Mouse (Mus musculus) lung, postnatal 14 days (tissue): ENCODE data around the gene Arhgap42.
A peak's percentile ranks its signal among the peaks of the same experiment; 100 is the strongest.

Experiments used
- DNase-seq: peaks from one replicate; pipeline ENCODE4 v3.0.0; 2021

Arhgap42 gene

DNA sequence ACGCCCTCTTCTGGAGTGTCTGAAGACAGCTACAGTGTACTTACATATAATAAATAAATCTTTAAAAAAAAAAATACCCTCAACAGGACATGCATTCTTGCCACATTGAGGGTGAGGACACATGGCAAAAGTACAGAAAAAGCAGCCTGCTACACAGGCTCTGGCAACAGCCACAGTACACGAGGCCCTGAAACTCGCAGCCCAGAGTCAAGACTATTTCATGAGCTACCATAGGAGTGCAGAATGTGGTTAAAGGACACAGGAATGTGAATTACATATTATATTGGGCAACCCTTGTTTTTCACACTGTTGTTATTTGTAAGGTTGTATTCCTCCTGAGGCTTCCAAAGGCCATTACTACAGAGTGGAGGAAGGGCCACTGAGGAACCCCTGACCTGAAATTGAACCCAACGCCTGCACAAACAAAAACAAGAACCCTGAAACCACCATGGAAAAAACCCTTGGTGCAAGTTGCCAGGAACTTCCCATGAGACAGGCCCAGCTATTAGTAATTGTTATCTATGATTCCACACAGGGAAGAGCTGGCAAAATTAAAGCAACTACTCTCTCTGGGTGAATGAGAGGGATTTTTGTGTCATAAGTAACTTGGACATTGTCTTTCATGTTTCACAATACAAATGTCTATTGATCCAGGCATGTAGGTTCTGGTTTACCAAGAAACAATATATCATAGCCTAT is 109.8 kb downstream of the Arhgap42 start:
- no peak for DNase-seq

DNA sequence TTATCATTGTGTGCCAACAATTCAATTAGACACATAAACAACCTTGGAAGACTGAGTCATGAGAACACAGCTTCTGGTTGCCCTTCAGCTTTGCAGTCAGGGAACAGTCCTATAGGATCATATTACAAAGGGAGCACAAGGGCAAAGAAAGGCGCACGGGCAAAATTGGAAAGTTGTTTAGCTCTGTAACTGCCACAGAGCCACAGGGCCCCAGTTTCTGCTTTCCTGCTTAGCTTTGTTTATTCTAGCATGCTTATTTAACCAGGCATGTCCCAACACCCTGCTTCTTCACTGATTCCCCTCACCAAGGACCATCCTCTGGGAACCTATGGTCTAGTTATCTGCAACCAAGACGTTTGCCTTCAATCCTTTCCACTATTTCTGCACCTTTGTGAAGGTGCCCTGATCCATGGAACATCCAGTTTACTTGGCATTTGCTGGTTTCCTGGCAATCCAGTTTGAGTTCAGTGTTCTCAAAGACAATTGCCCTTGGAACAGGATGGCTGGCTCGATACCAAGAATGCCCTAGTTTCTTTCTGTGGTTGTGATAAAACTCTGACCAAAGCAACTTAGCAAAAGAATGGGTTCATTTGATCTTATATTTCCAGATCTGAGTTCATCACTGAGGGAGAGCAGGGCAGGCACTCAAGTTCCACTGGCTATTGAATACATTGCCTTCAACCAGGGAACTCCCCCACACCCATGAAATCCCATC is 111.7 kb downstream of the Arhgap42 start:
- no peak for DNase-seq

GRCm38 (mm10) chr9:9124156-9124555 is 114.7 kb downstream of the Arhgap42 start:
- no peak for DNase-seq

DNA sequence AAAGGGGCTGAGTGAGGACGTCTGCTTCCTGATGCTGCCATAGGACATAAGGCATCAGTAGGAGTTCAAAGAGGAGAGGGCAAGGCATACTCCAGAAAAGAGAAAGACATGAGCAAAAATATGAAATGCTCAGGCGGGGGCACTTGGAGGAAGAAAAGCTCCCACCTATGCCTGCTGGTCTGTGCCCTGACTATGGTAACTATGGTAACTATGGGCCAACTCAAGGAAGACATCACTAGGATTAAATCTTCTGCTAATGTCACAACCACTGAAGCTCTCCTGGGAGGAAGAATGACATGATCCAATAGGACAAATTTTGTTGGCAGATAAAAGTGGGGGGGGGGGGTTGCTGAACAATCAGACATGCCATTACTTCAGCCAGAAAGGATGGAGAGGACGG is 124.6 kb downstream of the Arhgap42 start:
- no peak for DNase-seq

GRCm38 (mm10) chr9:9113847-9114246 is 125.1 kb downstream of the Arhgap42 start:
- no peak for DNase-seq

GRCm38 (mm10) chr9:9112921-9113320 is 126.0 kb downstream of the Arhgap42 start:
- no peak for DNase-seq

GRCm38 (mm10) chr9:9107697-9108096 is 131.2 kb downstream of the Arhgap42 start:
- DNase-seq = no peak

DNA sequence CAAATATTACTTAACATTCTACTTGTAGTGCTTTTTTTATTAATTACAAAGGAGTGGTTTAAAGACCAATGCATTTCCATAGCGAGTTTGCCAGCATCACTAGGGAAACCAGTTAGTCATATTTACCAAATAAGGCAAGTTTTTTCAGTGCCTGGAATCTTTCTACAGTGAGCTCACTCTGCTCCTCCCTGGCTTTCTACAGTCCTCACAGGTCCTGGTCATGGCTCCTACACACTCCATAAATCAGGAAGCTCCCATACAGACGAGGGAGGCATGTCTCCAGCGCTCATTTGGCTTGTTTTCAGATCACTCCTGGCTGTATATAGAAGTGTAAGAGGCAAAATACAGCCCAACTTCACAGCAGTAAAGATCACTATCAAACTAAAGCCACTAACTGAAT is 134.1 kb downstream of the Arhgap42 start:
- no peak for DNase-seq

- DNase-seq = no peak
These were observed 136.8 kb downstream of the Arhgap42 start for GRCm38 (mm10) chr9:9102158-9102514.

DNA sequence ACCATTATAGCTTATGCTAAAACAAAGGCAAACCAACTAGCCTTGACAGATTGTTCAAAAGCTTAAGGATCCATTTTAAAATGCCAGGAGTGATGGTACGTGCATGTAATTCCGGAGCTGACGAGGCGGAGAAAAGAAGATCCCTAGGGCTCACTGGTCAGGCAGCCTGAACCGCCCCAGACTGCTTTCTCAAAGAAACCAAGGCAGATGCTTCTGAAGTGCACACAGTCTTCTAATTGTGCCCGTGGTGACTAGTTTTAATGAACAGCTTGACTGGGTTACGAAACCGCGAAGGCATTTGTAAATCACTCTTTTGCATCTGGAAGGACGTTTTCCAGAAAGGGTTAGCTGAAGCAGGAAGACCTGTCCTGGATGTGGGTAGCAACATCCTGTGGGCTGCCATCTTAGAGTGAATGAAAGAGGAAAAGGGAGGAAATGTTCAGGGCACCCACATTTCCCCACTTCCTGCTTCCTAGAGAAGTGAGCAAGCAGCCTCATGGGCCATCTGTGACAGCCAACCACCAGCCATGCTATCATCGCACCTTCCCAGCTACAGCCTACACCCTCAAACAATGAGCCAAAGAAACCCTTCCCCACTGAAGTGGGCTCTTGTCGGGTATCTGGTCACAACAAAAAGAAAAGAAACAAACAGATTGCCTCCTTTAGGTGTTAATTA is 137.3 kb downstream of the Arhgap42 start:
- no peak for DNase-seq

GRCm38 (mm10) chr9:9101055-9101454 is 137.8 kb downstream of the Arhgap42 start:
- no peak for DNase-seq

- no peak for DNase-seq
These were observed 141.1 kb downstream of the Arhgap42 start for GRCm38 (mm10) chr9:9097835-9098234.

- DNase-seq = no peak
These were observed 142.1 kb downstream of the Arhgap42 start for GRCm38 (mm10) chr9:9096761-9097160.

DNA sequence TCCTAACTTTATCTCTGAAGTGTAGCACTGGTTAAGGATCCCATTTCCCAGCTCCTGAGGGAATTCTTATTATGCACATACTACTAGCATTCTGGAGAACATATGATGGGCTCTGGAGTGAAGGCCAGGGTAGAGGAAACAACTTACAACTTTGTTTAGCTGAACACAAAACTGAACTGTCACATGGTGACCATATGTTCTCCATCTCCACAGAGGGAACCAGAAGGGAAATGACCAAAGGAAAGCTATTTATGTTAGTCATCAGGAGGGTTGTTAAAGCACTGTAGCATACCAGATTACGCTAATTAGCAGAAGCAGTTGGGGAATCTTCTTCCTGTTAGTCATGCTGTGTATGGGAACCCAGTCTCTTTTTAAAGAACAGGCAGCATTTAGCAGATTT is 145.8 kb downstream of the Arhgap42 start:
- no peak for DNase-seq

DNA sequence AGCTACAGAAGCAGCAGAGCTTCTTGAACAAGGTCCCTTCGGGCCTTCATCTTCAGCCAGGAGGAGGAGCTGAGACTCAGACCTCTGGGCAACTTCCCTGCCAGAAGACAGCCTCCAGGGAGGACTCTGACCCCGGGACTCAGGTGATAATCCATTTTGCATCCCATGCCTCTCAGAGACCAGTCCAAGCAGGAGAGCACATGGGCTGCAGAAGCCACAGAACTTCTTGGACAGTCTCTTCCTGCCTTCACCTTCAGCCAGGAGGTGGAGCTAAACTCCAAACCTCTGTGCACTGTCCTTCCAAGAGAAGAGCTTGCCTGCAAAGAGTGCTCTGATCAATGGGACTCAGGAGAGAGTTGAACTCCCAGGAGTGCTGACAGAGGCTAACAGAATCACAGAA is 155.5 kb downstream of the Arhgap42 start:
- peak; percentile 11 for DNase-seq

DNA sequence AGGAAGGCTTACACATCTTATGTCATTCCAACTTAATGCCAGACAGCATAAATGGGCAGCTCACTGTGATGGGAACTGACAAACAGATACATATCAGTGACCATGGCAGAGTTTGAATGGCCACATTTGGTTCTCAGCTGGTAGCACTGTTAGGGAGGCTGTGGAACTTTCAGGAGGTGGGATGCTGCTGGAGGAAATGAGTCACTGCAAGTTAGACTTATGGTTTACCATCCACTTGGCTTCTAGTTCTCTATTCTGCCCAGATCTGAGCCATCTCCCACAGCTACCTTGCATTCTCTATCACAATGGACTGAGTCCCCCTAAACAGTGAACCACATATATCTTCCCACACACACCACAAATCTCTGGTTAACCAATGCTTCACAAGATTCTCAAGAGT is 186.0 kb downstream of the Arhgap42 start:
- DNase-seq = no peak

GRCm38 (mm10) chr9:9051184-9051583 is 187.7 kb downstream of the Arhgap42 start:
- DNase-seq = peak; percentile 41

GRCm38 (mm10) chr9:9049202-9049601 is 189.7 kb downstream of the Arhgap42 start:
- peak; percentile 28 for DNase-seq

DNA sequence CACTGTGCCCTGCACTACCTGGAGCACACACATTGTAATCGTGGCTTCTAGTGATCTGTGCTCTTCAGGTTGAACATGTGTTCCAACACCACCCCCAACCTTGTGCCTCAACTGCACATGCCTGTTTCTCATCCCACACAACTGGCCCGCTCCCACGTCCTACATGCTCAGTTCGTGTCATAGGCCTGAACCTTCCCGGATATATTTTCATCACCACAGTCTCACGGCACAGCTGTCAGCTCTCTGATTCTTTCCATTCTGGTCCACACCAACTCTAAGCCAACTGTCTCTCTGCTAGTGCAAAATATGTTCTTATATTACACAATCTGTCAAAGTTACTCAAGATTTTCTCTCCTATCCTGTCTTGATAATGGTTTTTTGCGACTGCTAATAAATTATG is 197.9 kb downstream of the Arhgap42 start:
- DNase-seq = no peak

DNA sequence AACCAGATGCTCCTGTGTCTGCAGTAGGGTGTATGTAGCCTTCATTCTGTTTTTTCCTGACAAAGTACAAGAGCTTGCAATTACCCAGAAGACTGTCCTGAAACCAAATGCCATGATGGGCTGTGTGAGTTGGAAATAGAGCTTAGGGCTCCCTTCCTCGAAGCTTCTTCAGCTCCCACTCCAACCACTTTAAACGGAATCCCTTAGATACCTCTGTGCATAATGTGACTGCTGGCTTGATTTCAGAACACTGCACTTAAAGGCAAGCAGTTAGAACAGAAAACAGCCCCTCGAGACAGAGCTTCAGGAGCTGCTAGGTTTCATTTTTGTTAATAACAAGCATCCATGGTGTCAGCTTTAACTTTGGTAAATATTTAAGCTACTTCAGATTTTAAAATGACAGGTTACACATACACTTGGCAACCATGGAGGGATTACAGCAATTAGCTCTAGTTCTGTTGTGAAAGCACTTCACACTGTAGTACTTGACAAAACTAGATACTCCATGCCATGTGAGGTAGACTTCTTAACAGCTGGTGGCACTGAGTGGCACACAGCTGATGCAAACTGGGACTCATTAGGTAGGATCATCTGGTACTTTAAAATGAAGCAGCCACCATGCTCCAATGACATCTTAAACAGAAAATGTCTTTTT is 201.8 kb downstream of the Arhgap42 start:
- no peak for DNase-seq

- no peak for DNase-seq
These were observed 211.0 kb downstream of the Arhgap42 start for GRCm38 (mm10) chr9:9027904-9028303.

DNA sequence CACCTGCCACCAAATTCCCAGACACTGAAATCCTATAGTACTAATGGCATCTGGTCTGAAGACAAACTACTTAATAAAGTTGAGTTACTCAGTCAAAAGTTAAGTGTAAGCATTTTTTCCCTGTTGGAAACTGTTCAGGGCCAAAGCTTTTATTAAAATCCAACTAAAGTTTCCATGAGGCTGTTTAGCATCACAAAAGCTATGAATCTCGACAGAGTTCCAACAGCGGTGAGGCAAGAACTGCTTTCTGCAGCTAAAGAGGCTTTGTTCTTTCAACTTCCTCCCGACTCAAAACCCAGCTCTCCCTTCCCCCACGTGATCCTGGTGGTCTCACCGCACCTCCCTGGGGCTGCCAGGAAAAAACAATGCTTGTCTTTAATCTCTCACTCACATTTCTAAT is 211.5 kb downstream of the Arhgap42 start:
- no peak for DNase-seq

GRCm38 (mm10) chr9:9015108-9015507 is 223.8 kb downstream of the Arhgap42 start:
- DNase-seq = no peak

- no peak for DNase-seq
These were observed 237.7 kb downstream of the Arhgap42 start for GRCm38 (mm10) chr9:9001170-9001569.
